Comparison of ENCODE assay signal across 27 mouse cellular contexts in the genomic region with DNA sequence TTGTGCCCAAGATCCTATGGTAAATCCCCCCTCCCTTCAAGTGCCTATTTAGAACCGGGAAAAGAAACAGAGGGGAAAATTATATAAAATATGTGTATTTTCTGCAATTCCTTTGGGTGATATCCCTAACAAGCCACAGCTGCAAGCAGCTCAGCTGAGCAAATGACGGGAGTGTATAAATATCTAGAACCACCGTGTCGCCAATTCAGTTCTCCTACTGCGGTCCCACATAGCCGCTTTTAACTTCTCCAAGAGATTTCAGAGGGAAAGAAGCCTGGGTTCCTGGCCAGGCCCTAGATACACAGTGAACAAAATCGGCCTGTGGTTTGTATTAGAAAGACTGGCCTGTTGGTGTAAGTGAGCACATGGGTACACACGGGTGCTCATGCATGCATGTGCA.
DNase-seq lines count a peak whose midpoint lies in the region; ATAC-seq lines count a peak whose summit lies in the region.
"Had no signal": no experiment of that assay in that cellular context is flagged by ENCODE, and none has a peak within 500 bp of the region (broad histone marks: within the 10 kb centered on the region; RNA-seq: fewer than 3 reads in every experiment).

No protein-coding gene starts in this region.

- no peak overlapping the region for H3K4me2 ChIP-seq in limb, embryonic 15.5 days
- H3K4me2 ChIP-seq: forebrain, embryonic 15.5 days; liver, embryonic 11.5 days; lung, embryonic 15.5 days; midbrain, embryonic 11.5 days; neural tube, embryonic 12.5 days had no signal

- H3K4me1 ChIP-seq in limb, embryonic 15.5 days, result peaks cover 37% of the 10 kb centered on the region

- H3K9ac ChIP-seq in limb, embryonic 15.5 days, result no peak overlapping the region
- H3K9ac ChIP-seq: forebrain, embryonic 15.5 days; lung, embryonic 15.5 days; neural tube, embryonic 12.5 days had no signal

- WGBS in limb, embryonic 15.5 days, result 52% methylated on average over 8 of the region's 8 CpGs

- H3K36me3 ChIP-seq in limb, embryonic 15.5 days, result no peaks in the 10 kb centered on the region
- H3K36me3 ChIP-seq: forebrain, embryonic 15.5 days; lung, embryonic 15.5 days; neural tube, embryonic 12.5 days had no signal

- no peaks in the 10 kb centered on the region for H3K27me3 ChIP-seq in limb, embryonic 15.5 days
- H3K27me3 ChIP-seq: forebrain, embryonic 15.5 days; lung, embryonic 15.5 days; neural tube, embryonic 12.5 days; Patski had no signal

- H3K4me3 ChIP-seq in limb, embryonic 15.5 days, result no peak overlapping the region
- H3K4me3 ChIP-seq: forebrain, embryonic 15.5 days; layer of hippocampus, adult 2 months; lung, embryonic 15.5 days; neural tube, embryonic 12.5 days had no signal

- peak overlapping the region; percentile 51 for H3K27ac ChIP-seq in limb, embryonic 15.5 days
- H3K27ac ChIP-seq: forebrain, embryonic 15.5 days; hindbrain, postnatal 0 days; layer of hippocampus, adult 2 months; lung, embryonic 15.5 days; neural tube, embryonic 12.5 days had no signal

- H3K9me3 ChIP-seq in limb, embryonic 15.5 days, result no peaks in the 10 kb centered on the region
- H3K9me3 ChIP-seq: forebrain, embryonic 15.5 days; lung, embryonic 15.5 days; neural tube, embryonic 12.5 days had no signal

- no peak for ATAC-seq in limb, embryonic 15.5 days (ENCODE audit: insufficient number of reproducible peaks, low FRiP score, low TSS enrichment, low read depth)
- ATAC-seq: intestine, embryonic 16.5 days; midbrain, embryonic 16.5 days; Patski had no signal

- intact Hi-C loops in left cerebral cortex, postnatal 14 days (cut with DNase I), result no loop called here
- intact Hi-C loops in left cerebral cortex, postnatal 4 days (cut with DNase I), result no loop called here

- DNase-seq in frontal cortex, adult 2 months (ENCODE audit: extremely low spot score in 1 of 2, low spot score in 1 of 2), result peak; percentile 10 to 26
- no peak for DNase-seq in frontal cortex, postnatal 10 days (ENCODE audit: low spot score in 2 of 2)
- peak; percentile 43 to 63 for DNase-seq in left cerebral cortex, postnatal 14 days (ENCODE audit: low spot score in 2 of 2)
- no peak for DNase-seq in left cerebral cortex, postnatal 4 days
- peak; percentile 52 to 65 for DNase-seq in right cerebral cortex, postnatal 10 days (ENCODE audit: low spot score in 2 of 2)
- no peak for DNase-seq in right cerebral cortex, postnatal 36 days (ENCODE audit: low spot score in 2 of 2)
- DNase-seq in lung, postnatal 25 days (ENCODE audit: low spot score), result no peak
- DNase-seq: embryo, embryonic 11 days; gastrocnemius, postnatal 14 days; heart, postnatal 14 days; kidney, adult 9 months; kidney, postnatal 25 days; lung, postnatal 36 days; right cerebral cortex, postnatal 14 days; thymus, adult 2 months; thymus, postnatal 4 days had no signal

Comparison
In these comparisons a context has a peak if more than half of its experiments do, and no peak if none do; other contexts are left out.
1. DNase-seq: peak in frontal cortex, adult 2 months (2 of 2), left cerebral cortex, postnatal 14 days (2 of 2) and right cerebral cortex, postnatal 10 days (2 of 2); none in frontal cortex, postnatal 10 days (0 of 2), left cerebral cortex, postnatal 4 days (single experiment), right cerebral cortex, postnatal 36 days (0 of 2) and lung, postnatal 25 days (single experiment).